Mouse (Mus musculus) lung, postnatal 0 days (tissue): ENCODE measurements around the gene Twsg1. TPM values are rescaled to one million over a fixed set of nuclear protein-coding genes. Genes with fewer than 3 reads are reported as not detected.

Source experiments
- ATAC-seq: fragments of 200-750 bp; cut with Nextera tagmentation; 2 replicates; pipeline ENCODE4 v1.8.0; 2017; ENCODE audit warnings: moderate library complexity
- DNase-seq: peaks from one replicate; pipeline ENCODE4 v3.0.0-alpha.2; 2016; ENCODE audit warnings: low spot score
- H3K27ac ChIP-seq: fragments of 300-500 bp; sonication (generic); 2 replicates; pipeline ENCODE4 v1.5.1; 2014; ENCODE audit warnings: antibody characterized with exemption, mild to moderate bottlenecking, low read length, mixed read lengths
- H3K27me3 ChIP-seq: fragments of 300-500 bp; sonication (generic); replicated peaks from 2 replicates; pipeline ENCODE4 v1.6.1; 2014; ENCODE audit warnings: low read length, mixed read lengths; ENCODE audit not compliant: insufficient read depth
- H3K36me3 ChIP-seq: fragments of 300-500 bp; sonication (generic); 2 replicates; pipeline ENCODE4 v1.6.1; 2014; ENCODE audit warnings: low read length, mixed read lengths; ENCODE audit not compliant: insufficient read depth
- H3K4me1 ChIP-seq: fragments of 300-500 bp; sonication (generic); 2 replicates; pipeline ENCODE4 v1.6.1; 2014; ENCODE audit warnings: antibody characterized with exemption, low read depth, low read length, mixed read lengths; ENCODE audit not compliant: insufficient read depth
- H3K4me2 ChIP-seq: fragments of 300-500 bp; sonication (generic); replicated peaks from 2 replicates; pipeline ENCODE4 v1.6.1; 2014; ENCODE audit warnings: low read depth, mild to moderate bottlenecking, low read length, moderate library complexity, mixed read lengths
- H3K4me3 ChIP-seq: fragments of 300-500 bp; sonication (generic); 2 replicates; pipeline ENCODE4 v1.5.1; 2014; ENCODE audit warnings: low read depth, low read length
- H3K9ac ChIP-seq: fragments of 300-500 bp; sonication (generic); replicated peaks from 2 replicates; pipeline ENCODE4 v1.6.1; 2014; ENCODE audit warnings: low read depth, mild to moderate bottlenecking
- H3K9me3 ChIP-seq: fragments of 300-500 bp; sonication (generic); 2 replicates; pipeline ENCODE4 v1.6.1; 2016; ENCODE audit warnings: low read length, mixed read lengths
- CTCF ChIP-seq: IDR thresholded peaks from 2 replicates; pipeline ENCODE4 v1.5.1; 2016; ENCODE audit warnings: antibody characterized with exemption, mild to moderate bottlenecking
- EP300 ChIP-seq: IDR thresholded peaks from 2 replicates; pipeline ENCODE4 v1.6.1; 2016; ENCODE audit warnings: antibody characterized with exemption, mild to moderate bottlenecking, control low read depth
- WGBS: fragments of 180-500 bp; shearing (Covaris S2); extraction: QIAGEN DNeasy Blood & Tissue Kit; methylation state at CpG from one replicate; pipeline ENCODE4 v1.1.7; 2014; 5-methylcytosine and 5-hydroxymethylcytosine counted together
- polyA plus RNA-seq: library from polyadenylated mRNA; unstranded; fragments of >200 nt; fragmentation: Nextera tagmentation; extraction: Ambion mirVana; gene quantifications from 2 replicates; pipeline ENCODE4 v1.2.1, GENCODE M21; 2015

Twsg1 gene
- polyA plus RNA-seq, 1 experiment from 2014 or later, result 89.1 TPM

GRCm38 (mm10) chr17:65916135-65916668 is 34.8 kb downstream of the Twsg1 start:
- H3K27me3 ChIP-seq, result no peaks in the 10 kb centered on the region
- peaks cover 3% of the 10 kb centered on the region; the same call in 1 of the 2 replicates for H3K4me1 ChIP-seq
- TF ChIP-seq CTCF (no peak), EP300 (peak; percentile 68)
- 0 out of 2 replicates have a peak overlapping the region, but pooled peaks have one; percentile 22 for H3K4me2 ChIP-seq
- ATAC-seq, result peak; percentile 88
- H3K27ac ChIP-seq, result peak overlapping the region; percentile 87
- H3K9ac ChIP-seq, result no peak overlapping the region
- 13% methylated on average over 8 of the region's 8 CpGs for WGBS
- peak; percentile 95 for DNase-seq
- H3K9me3 ChIP-seq, result no peaks in the 10 kb centered on the region
- no peak overlapping the region for H3K4me3 ChIP-seq
- H3K36me3 ChIP-seq, result no peaks in the 10 kb centered on the region

- no peak overlapping the region for H3K4me2 ChIP-seq
- no peak overlapping the region for H3K9ac ChIP-seq
- peak; percentile 78 for DNase-seq
- no peaks in the 10 kb centered on the region for H3K36me3 ChIP-seq
- no peaks in the 10 kb centered on the region for H3K9me3 ChIP-seq
- peak overlapping the region; percentile 74 for H3K27ac ChIP-seq
- H3K27me3 ChIP-seq, result no peaks in the 10 kb centered on the region
- ATAC-seq, result peak; percentile 80
- WGBS, result 51% methylated on average over 6 of the region's 6 CpGs
- TF ChIP-seq CTCF, result no peak
- TF ChIP-seq EP300, result peak; percentile 66
- H3K4me1 ChIP-seq, result peaks cover 3% of the 10 kb centered on the region; the same call in 1 of the 2 replicates
- no peak overlapping the region for H3K4me3 ChIP-seq
Observed at GRCm38 (mm10) chr17:65914083-65914482, 36.9 kb downstream of the Twsg1 start.

GRCm38 (mm10) chr17:65912202-65912601 is 38.8 kb downstream of the Twsg1 start:
- ATAC-seq, result no peak
- Histone ChIP-seq H3K9me3 (no peaks in the 10 kb centered on the region), H3K9ac (no peak overlapping the region), H3K27me3 (no peaks in the 10 kb centered on the region), H3K4me1 (peaks cover 3% of the 10 kb centered on the region), H3K27ac (peak overlapping the region; percentile 78; the same call in 1 of the 2 replicates), H3K36me3 (no peaks in the 10 kb centered on the region), H3K4me2 (no peak overlapping the region), H3K4me3 (no peak overlapping the region)
- TF ChIP-seq CTCF (no peak), EP300 (no peak)
- no peak for DNase-seq
- WGBS, result 95% methylated on average over 2 of the region's 2 CpGs

- Histone ChIP-seq H3K9me3 (no peaks in the 10 kb centered on the region), H3K4me3 (no peak overlapping the region), H3K27me3 (no peaks in the 10 kb centered on the region), H3K4me2 (no peak overlapping the region), H3K36me3 (no peaks in the 10 kb centered on the region), H3K27ac (no peak overlapping the region), H3K4me1 (peaks cover 6% of the 10 kb centered on the region), H3K9ac (no peak overlapping the region)
- WGBS, result 74% methylated on average over 15 of the region's 15 CpGs
- no peak for DNase-seq
- no peak for ATAC-seq
- no peak for TF ChIP-seq CTCF
- TF ChIP-seq EP300, result no peak
Observed at GRCm38 (mm10) chr17:65911285-65912069, 39.5 kb downstream of the Twsg1 start.

GRCm38 (mm10) chr17:65908270-65908669 is 42.8 kb downstream of the Twsg1 start:
- DNase-seq (no peak), ATAC-seq (no peak)
- TF ChIP-seq EP300 (no peak), CTCF (no peak)
- H3K27me3 ChIP-seq, result no peaks in the 10 kb centered on the region
- peaks cover 3% of the 10 kb centered on the region; the same call in 1 of the 2 replicates for H3K4me1 ChIP-seq
- no peak overlapping the region for H3K27ac ChIP-seq
- H3K4me3 ChIP-seq, result no peak overlapping the region
- H3K36me3 ChIP-seq, result no peaks in the 10 kb centered on the region
- H3K9me3 ChIP-seq, result no peaks in the 10 kb centered on the region
- H3K9ac ChIP-seq, result no peak overlapping the region
- H3K4me2 ChIP-seq, result no peak overlapping the region

GRCm38 (mm10) chr17:65906895-65907401 is 44.1 kb downstream of the Twsg1 start:
- DNase-seq (peak; percentile 79), ATAC-seq (peak; percentile 84)
- H3K9me3 ChIP-seq, result no peaks in the 10 kb centered on the region
- TF ChIP-seq CTCF (no peak), EP300 (no peak)
- H3K4me1 ChIP-seq, result peaks cover 3% of the 10 kb centered on the region; the same call in 1 of the 2 replicates
- peak overlapping the region; percentile 37 for H3K4me2 ChIP-seq
- H3K27ac ChIP-seq, result peak overlapping the region; percentile 68
- no peaks in the 10 kb centered on the region for H3K36me3 ChIP-seq
- no peaks in the 10 kb centered on the region for H3K27me3 ChIP-seq
- H3K9ac ChIP-seq, result no peak overlapping the region
- 28% methylated on average over 11 of the region's 11 CpGs for WGBS
- H3K4me3 ChIP-seq, result no peak overlapping the region
